Mouse (Mus musculus): ENCODE data around the gene Klrk1.

Gene Klrk1

DNA sequence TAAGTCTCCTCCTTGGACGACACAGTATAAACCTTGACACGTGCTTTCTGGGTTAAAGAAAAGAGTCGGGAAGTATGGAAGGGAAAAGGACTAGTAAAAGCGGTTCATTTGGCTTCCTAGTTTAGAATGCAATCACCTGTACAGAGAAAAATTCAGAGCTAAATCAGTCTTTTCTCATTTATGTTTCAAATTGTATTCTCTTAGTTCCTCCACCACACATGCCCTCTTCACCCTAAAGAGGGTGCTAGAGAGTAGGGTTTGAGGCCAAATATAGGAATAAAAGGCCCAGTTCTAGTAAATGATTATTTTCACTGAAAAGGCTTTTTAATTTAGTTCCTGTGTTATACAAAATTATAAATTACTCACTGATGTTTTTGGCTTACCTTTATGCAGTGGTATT lies 42.4 kb downstream of the Klrk1 start:
- Histone ChIP-seq H3K4me1 (replicated peaks; ENCODE audit: low read depth, low read length) (no peaks in the 10 kb centered on the region), H3K36me3 (ENCODE audit: insufficient read depth, low read length) (no peaks in the 10 kb centered on the region), H3K9me3 (ENCODE audit: low read length) (peaks cover 4% of the 10 kb centered on the region; the same call in 1 of the 2 replicates), H3K27me3 (ENCODE audit: insufficient read depth, low read length) (0 out of 2 replicates have a peak, but pooled peaks cover 3% of the 10 kb centered on the region), H3K4me3 (replicated peaks; ENCODE audit: low read length) (no peak overlapping the region)
- TF ChIP-seq POU5F1 (IDR thresholded peaks at IDR 0.05; ENCODE audit: borderline replicate concordance, low read length): no peak
- TF ChIP-seq CTCF (conservative IDR thresholded peaks at IDR 0.05; ENCODE audit: low read length): peak; percentile 50

DNA sequence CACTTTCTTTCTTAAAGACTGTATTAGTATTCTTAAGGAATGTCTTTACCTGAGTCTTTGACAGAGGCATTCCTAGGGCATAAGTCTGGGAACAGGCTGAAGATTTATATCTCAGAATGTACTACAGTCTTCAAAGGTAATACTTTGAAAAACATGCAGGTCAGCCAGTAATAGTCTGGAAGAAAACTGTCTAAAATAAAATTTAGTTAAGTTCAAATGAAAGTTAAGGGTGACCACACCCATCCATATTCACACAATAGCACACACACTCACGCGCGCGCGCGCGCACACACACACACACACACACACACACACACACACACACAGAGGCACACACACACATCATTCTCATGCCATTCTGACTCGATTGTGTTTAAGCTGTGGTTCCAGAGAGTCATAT lies 46.1 kb downstream of the Klrk1 start, which contains the start of gene Klre1:
Gene Klre1 (plus strand): TSS at position 301 of the 400 bp plus-strand sequence.
- Histone ChIP-seq H3K36me3 (ENCODE audit: insufficient read depth, low read length) (no peaks in the 10 kb centered on the region), H3K27me3 (ENCODE audit: insufficient read depth, low read length) (0 out of 2 replicates have a peak, but pooled peaks cover 3% of the 10 kb centered on the region), H3K4me1 (replicated peaks; ENCODE audit: low read depth, low read length) (no peaks in the 10 kb centered on the region), H3K4me3 (replicated peaks; ENCODE audit: low read length) (no peak within 1 kb of the TSS), H3K9me3 (ENCODE audit: low read length) (no peaks in the 10 kb centered on the region)
- no peak for TF ChIP-seq POU5F1 (IDR thresholded peaks at IDR 0.05; ENCODE audit: borderline replicate concordance, low read length)
- no peak for TF ChIP-seq CTCF (conservative IDR thresholded peaks at IDR 0.05; ENCODE audit: low read length)
- TF ChIP-seq NANOG (IDR thresholded peaks at IDR 0.05; ENCODE audit: borderline replicate concordance, low read length): no peak

DNA sequence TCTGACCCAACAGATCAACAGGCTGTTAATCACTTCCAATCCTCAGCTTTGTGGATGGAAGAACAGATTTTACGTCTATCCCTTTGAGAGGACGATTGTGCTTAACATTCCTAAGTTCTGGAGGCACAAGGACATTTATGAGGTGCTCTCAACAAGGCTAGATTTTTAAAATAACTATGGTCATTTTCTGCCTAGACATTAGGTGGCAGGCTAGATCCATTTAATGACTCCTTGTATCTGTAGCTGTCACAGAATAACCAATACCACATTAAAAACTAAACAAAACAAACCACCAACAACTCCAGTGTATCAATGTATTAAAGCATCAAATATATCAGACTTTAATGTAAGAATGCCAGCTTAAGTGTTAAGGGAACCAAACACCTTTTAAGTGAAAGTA lies 48.3 kb downstream of the Klrk1 start:
- Histone ChIP-seq H3K27me3 (ENCODE audit: insufficient read depth, low read length) (no peaks in the 10 kb centered on the region), H3K36me3 (ENCODE audit: insufficient read depth, low read length) (no peaks in the 10 kb centered on the region), H3K4me1 (replicated peaks; ENCODE audit: low read depth, low read length) (no peaks in the 10 kb centered on the region), H3K4me3 (replicated peaks; ENCODE audit: low read length) (no peak overlapping the region), H3K9me3 (ENCODE audit: low read length) (no peaks in the 10 kb centered on the region)
- TF ChIP-seq CTCF (conservative IDR thresholded peaks at IDR 0.05; ENCODE audit: low read length): no peak
- no peak for TF ChIP-seq NANOG (IDR thresholded peaks at IDR 0.05; ENCODE audit: borderline replicate concordance, low read length)
- TF ChIP-seq POU5F1 (IDR thresholded peaks at IDR 0.05; ENCODE audit: borderline replicate concordance, low read length): no peak

DNA sequence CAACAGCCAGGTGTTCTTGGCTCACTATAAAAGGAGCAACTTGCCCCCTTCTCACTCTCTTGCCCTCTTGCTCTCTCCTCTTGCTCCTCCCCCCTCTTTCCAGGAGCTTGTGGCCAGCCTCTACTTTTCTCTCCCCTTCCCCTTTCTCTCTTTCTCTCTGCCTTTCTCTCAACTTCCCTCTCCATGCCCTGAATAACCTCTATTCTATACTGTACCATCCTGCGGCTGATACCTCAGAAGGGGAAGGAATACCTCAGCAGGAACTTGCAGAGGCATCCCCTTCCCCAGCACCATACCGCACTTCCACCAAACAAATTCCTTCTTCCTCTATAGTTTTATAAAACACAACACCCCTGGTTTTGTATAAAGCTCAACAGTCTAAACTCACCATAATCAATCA lies 58.4 kb downstream of the Klrk1 start:
- no peaks in the 10 kb centered on the region for H3K36me3 ChIP-seq (ENCODE audit: insufficient read depth, low read length)
- TF ChIP-seq CTCF (conservative IDR thresholded peaks at IDR 0.05; ENCODE audit: low read length) (no peak), NANOG (IDR thresholded peaks at IDR 0.05; ENCODE audit: borderline replicate concordance, low read length) (no peak), POU5F1 (IDR thresholded peaks at IDR 0.05; ENCODE audit: borderline replicate concordance, low read length) (no peak)
- H3K4me3 ChIP-seq (replicated peaks; ENCODE audit: low read length): no peak overlapping the region
- no peaks in the 10 kb centered on the region for H3K4me1 ChIP-seq (replicated peaks; ENCODE audit: low read depth, low read length)
- no peaks in the 10 kb centered on the region for H3K9me3 ChIP-seq (ENCODE audit: low read length)
- no peaks in the 10 kb centered on the region for H3K27me3 ChIP-seq (ENCODE audit: insufficient read depth, low read length)

Measured in E14TG2a.4 (cell line).